Mouse (Mus musculus) lung, postnatal 0 days (tissue): Measurements from ENCODE around the gene Blm.

ENCODE experiments used
- CTCF ChIP-seq: IDR thresholded peaks from 2 replicates; pipeline ENCODE4 v1.5.1; 2016; ENCODE audit warnings: antibody characterized with exemption, mild to moderate bottlenecking
- EP300 ChIP-seq: IDR thresholded peaks from 2 replicates; pipeline ENCODE4 v1.6.1; 2016; ENCODE audit warnings: antibody characterized with exemption, mild to moderate bottlenecking, control low read depth

- TF ChIP-seq CTCF (no peak), EP300 (no peak)
These were observed 98.3 kb downstream of the Blm start for GRCm38 (mm10) chr7:80436571-80436970.
